In the genomic region with DNA sequence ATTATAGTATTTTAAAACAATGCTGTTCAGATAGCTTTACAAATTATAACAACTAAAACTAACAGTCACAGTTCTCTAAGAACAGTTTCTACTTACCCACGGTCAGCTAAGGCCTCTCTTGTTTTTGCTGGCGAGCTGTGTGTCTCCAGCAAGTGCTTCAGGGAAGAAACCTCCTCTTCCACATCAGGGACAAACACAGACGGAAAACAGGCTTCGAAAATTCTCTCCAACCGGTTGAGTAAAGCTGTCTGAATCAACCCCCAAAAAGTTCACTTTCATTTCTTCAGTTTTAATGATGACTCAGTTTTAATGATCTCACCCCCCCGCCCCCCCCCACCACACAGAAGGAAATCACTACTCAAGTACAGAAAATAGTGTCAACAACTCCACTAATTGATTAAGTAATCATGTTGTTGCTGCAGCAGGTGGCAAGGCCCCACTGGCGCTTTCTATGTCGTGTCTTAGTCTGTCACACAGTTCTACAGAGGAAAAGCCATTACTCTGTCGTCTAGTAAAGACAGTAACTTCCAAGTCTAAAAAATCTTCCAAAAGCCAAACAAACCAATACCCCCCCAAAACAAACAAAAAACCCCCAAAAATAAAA, we compare ENCODE assay signal across 29 mouse cellular contexts. TPM values are rescaled to one million over a fixed set of nuclear protein-coding genes. Genes with fewer than 3 reads are reported as not detected.
DNase-seq lines count a peak whose midpoint lies in the region; ATAC-seq and TF ChIP-seq lines count a peak whose summit lies in the region.
"Had no signal": no experiment of that assay in that cellular context is flagged by ENCODE, and none has a peak within 500 bp of the region (broad histone marks: within the 10 kb centered on the region; RNA-seq: fewer than 3 reads in every experiment).

No protein-coding gene starts in this region.

- no peaks in the 10 kb centered on the region for H3K9me3 ChIP-seq in hindbrain, embryonic 13.5 days
- H3K9me3 ChIP-seq: embryonic facial prominence, embryonic 12.5 days; heart, embryonic 15.5 days; limb, embryonic 12.5 days; liver, embryonic 15.5 days; midbrain, embryonic 12.5 days; neural tube, embryonic 13.5 days had no signal

- no peak overlapping the region for H3K9ac ChIP-seq in heart, adult 2 months (ENCODE audit: low read depth, low read length)
- H3K9ac ChIP-seq in hindbrain, embryonic 13.5 days, result no peak overlapping the region
- H3K9ac ChIP-seq: embryonic facial prominence, embryonic 12.5 days; heart, embryonic 15.5 days; hindbrain, embryonic 14.5 days; limb, embryonic 12.5 days; liver, embryonic 15.5 days; lung, embryonic 14.5 days; midbrain, embryonic 12.5 days; neural tube, embryonic 13.5 days had no signal

- intact Hi-C loops in heart, adult 2 months (cut with DNase I), result no loop called here
- intact Hi-C loops in heart, postnatal 10 days (cut with DNase I), result no loop called here

- WGBS in heart, adult 2 months, result 64% methylated on average over 9 of the region's 9 CpGs
- whole genome bisulfite sequencing in hindbrain, embryonic 13.5 days, result 85% methylated on average over 9 of the region's 9 CpGs

- no peaks in the 10 kb centered on the region for H3K27me3 ChIP-seq in heart, adult 2 months (ENCODE audit: control insufficient read depth, insufficient read depth, low read length)
- no peaks in the 10 kb centered on the region for H3K27me3 ChIP-seq in hindbrain, embryonic 13.5 days
- H3K27me3 ChIP-seq: embryonic facial prominence, embryonic 12.5 days; heart, embryonic 15.5 days; limb, embryonic 12.5 days; liver, embryonic 15.5 days; midbrain, embryonic 12.5 days; neural tube, embryonic 13.5 days had no signal

- H3K4me3 ChIP-seq in heart, adult 2 months, result no peak overlapping the region
- H3K4me3 ChIP-seq in hindbrain, embryonic 13.5 days, result no peak overlapping the region
- H3K4me3 ChIP-seq: embryonic facial prominence, embryonic 12.5 days; heart, embryonic 15.5 days; limb, embryonic 12.5 days; liver, embryonic 15.5 days; midbrain, embryonic 12.5 days; neural tube, embryonic 13.5 days had no signal

- peak; percentile 72 for ATAC-seq in inflammation-experienced regulatory T-cells, adult 6 months
- no peak for ATAC-seq in hindbrain, embryonic 13.5 days (ENCODE audit: low FRiP score)
- ATAC-seq: forebrain, embryonic 16.5 days; intestine, embryonic 16.5 days had no signal

- DNase-seq in heart, adult 2 months, result no peak
- DNase-seq in heart, postnatal 10 days, result no peak
- DNase-seq in CD4-positive, CD25-positive, alpha-beta regulatory T cell, adult 2 months (ENCODE audit: low read depth, low spot score), result peak; percentile 35
- peak; percentile 14 for DNase-seq in NIH3T3 (ENCODE audit: low read depth)
- DNase-seq in frontal cortex, postnatal 14 days (ENCODE audit: low spot score in 2 of 2), result no peak
- DNase-seq: adrenal gland, postnatal 10 days; cerebellum, adult 11-12 months; cerebellum, adult 9-11 months; embryo, embryonic 11 days; gastrocnemius, postnatal 10 days; heart, postnatal 36 days; kidney, adult 8-10 months; kidney, postnatal 10 days; lung, embryonic 14.5 days; right cerebral cortex, postnatal 4 days; thymus, adult 18-20 months; thymus, postnatal 25 days had no signal

- H3K4me1 ChIP-seq in heart, adult 2 months (ENCODE audit: control insufficient read depth, insufficient read depth, low read length), result peaks cover 1% of the 10 kb centered on the region; the same call in 1 of the 2 replicates
- H3K4me1 ChIP-seq in hindbrain, embryonic 13.5 days (replicated peaks), result no peaks in the 10 kb centered on the region
- H3K4me1 ChIP-seq: embryonic facial prominence, embryonic 12.5 days; heart, embryonic 15.5 days; liver, embryonic 15.5 days; midbrain, embryonic 12.5 days; neural tube, embryonic 13.5 days had no signal

- peaks cover 3% of the 10 kb centered on the region for H3K36me3 ChIP-seq in heart, adult 2 months (ENCODE audit: control insufficient read depth, insufficient read depth, low read length)
- H3K36me3 ChIP-seq in hindbrain, embryonic 13.5 days, result peaks cover 7% of the 10 kb centered on the region

- TF ChIP-seq CTCF in heart, adult 2 months (IDR thresholded peaks at IDR 0.05), result no peak

- peak overlapping the region; percentile 22; the same call in 1 of the 2 replicates for H3K27ac ChIP-seq in heart, adult 2 months
- no peak overlapping the region for H3K27ac ChIP-seq in hindbrain, embryonic 13.5 days
- H3K27ac ChIP-seq: embryonic facial prominence, embryonic 12.5 days; heart, embryonic 15.5 days; hindbrain, embryonic 14.5 days; limb, embryonic 12.5 days; liver, embryonic 15.5 days; midbrain, embryonic 12.5 days; neural tube, embryonic 13.5 days; stomach, postnatal 0 days had no signal

- no peak overlapping the region for H3K4me2 ChIP-seq in hindbrain, embryonic 13.5 days
- H3K4me2 ChIP-seq: embryonic facial prominence, embryonic 12.5 days; heart, embryonic 15.5 days; hindbrain, embryonic 14.5 days; limb, embryonic 12.5 days; liver, embryonic 15.5 days; lung, embryonic 14.5 days; midbrain, embryonic 12.5 days; neural tube, embryonic 13.5 days had no signal

- no peak for TF ChIP-seq POLR2A in heart, adult 2 months (IDR thresholded peaks at IDR 0.05; ENCODE audit: insufficient read depth, low read depth, low read length)

- no peak for TF ChIP-seq EP300 in heart, adult 2 months (IDR thresholded peaks at IDR 0.05; ENCODE audit: insufficient read depth, low read depth, low read length)

- H3K79me2 ChIP-seq in heart, adult 2 months (replicated peaks; ENCODE audit: control insufficient read depth, insufficient read depth, low read length), result no peaks in the 10 kb centered on the region

RNA-seq across cellular contexts. Expression of a gene that starts 29.2 kb away (rescaled TPM):
- total RNA-seq in heart, adult 2 months (2021), result 10 to 100 TPM; 22.5 to 22.7 TPM
- 18.9 and 28.2 TPM in 2 replicates for polyA plus RNA-seq in heart, adult 2 months (2012; rRNA removed)
- 10 to 100 TPM; 23.3 to 24.3 TPM for total RNA-seq in heart, postnatal 10 days (2021)
- polyA plus RNA-seq in inflammation-experienced regulatory T-cells, adult 6 months (2017; shearing (Covaris generic)), result 10 to 100 TPM; 34.9 to 53.0 (median 49.6) TPM
- polyA plus RNA-seq in hindbrain, embryonic 13.5 days (2015; fragmentation: Nextera tagmentation; extraction: Ambion mirVana), result 37.7 and 40.2 TPM in 2 replicates

Comparison
In these comparisons a context has a peak if more than half of its experiments do, and no peak if none do; other contexts are left out.
1. DNase-seq: peak in CD4-positive, CD25-positive, alpha-beta regulatory T cell, adult 2 months (single experiment) and NIH3T3 (single experiment); none in heart, adult 2 months (0 of 2), heart, postnatal 10 days (0 of 2) and frontal cortex, postnatal 14 days (0 of 2).